Mouse (Mus musculus) olfactory bulb, adult 2 months (tissue): ENCODE measurements around the gene Timp2. TPM values are rescaled to one million over a fixed set of nuclear protein-coding genes. Genes with fewer than 3 reads are reported as not detected.
A peak's percentile ranks its signal among the peaks of the same experiment; 100 is the strongest.

ENCODE experiments used
- H3K27ac ChIP-seq: fragments of 200-500 bp; 2 replicates; pipeline ENCODE4 v1.5.1; 2012; ENCODE audit warnings: low read depth, low read length; ENCODE audit not compliant: insufficient read depth
- H3K4me1 ChIP-seq: fragments of 200-500 bp; 2 replicates; pipeline ENCODE4 v1.6.1; 2012; ENCODE audit warnings: low read length; ENCODE audit not compliant: control insufficient read depth, insufficient read depth
- H3K4me3 ChIP-seq: fragments of 200-500 bp; 2 replicates; pipeline ENCODE4 v1.5.1; 2012; ENCODE audit warnings: mild to moderate bottlenecking, low read depth, low read length, moderate library complexity; ENCODE audit not compliant: insufficient read depth
- CTCF ChIP-seq: fragments of 200-500 bp; IDR thresholded peaks from 2 replicates; pipeline ENCODE4 v1.5.1; 2012; ENCODE audit warnings: low read depth, mild to moderate bottlenecking, low read length, moderate library complexity; ENCODE audit not compliant: insufficient read depth
- POLR2A ChIP-seq: fragments of 200-500 bp; IDR thresholded peaks from 2 replicates; pipeline ENCODE4 v1.6.1; 2012; ENCODE audit warnings: mild to moderate bottlenecking, low read depth, low read length, moderate library complexity; ENCODE audit not compliant: insufficient read depth
- WGBS: fragments of 180-500 bp; shearing (Covaris S2); methylation state at CpG from one replicate; pipeline ENCODE4 v1.1.7; 2018; 5-methylcytosine and 5-hydroxymethylcytosine counted together
- polyA plus RNA-seq: library from polyadenylated mRNA; stranded (reverse); fragments of >200 nt; gene quantifications from 2 replicates; pipeline ENCODE4 v1.2.4, GENCODE M21; 2012; ENCODE audit warnings: low replicate concordance; ENCODE audit not compliant: missing spikeins, insufficient read depth, insufficient read length

The Timp2 gene
- polyA plus RNA-seq, 1 experiment, result 441 TPM

DNA sequence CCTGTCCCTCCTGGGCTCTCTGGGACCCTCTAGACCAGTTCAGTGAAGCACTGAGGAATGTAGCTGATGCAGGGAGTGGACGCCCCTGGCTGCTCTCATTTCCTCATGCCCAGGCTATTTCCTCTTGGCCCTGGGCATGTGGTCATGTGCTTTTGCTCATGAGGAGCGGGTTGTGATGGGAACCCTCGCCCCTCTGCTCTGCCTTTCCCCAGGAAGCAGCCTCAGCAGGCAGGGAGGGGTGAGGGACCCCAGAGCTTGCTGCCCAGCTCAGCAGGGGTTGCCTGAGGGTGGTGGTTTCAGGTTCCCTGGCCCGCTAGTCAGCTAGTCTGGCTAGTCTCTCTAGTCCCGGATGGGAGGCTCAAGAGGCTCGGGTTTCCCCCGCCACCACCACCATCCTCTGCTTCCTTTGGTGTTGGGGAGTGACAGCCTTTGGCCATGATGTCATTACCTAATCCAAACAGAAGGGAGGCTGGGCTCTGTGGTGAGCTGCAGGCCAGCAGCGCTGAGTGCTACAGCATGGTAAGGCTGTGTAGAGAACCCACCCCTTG, 7.5 kb upstream of the Timp2 start:
- TF ChIP-seq POLR2A, result no peak
- TF ChIP-seq CTCF, result no peak
- H3K4me3 ChIP-seq, result no peak overlapping the region
- 45% methylated on average over 8 of the region's 8 CpGs for WGBS
- peak overlapping the region; percentile 21; the same call in 1 of the 2 replicates for H3K27ac ChIP-seq
- peaks cover 37% of the 10 kb centered on the region for H3K4me1 ChIP-seq

DNA sequence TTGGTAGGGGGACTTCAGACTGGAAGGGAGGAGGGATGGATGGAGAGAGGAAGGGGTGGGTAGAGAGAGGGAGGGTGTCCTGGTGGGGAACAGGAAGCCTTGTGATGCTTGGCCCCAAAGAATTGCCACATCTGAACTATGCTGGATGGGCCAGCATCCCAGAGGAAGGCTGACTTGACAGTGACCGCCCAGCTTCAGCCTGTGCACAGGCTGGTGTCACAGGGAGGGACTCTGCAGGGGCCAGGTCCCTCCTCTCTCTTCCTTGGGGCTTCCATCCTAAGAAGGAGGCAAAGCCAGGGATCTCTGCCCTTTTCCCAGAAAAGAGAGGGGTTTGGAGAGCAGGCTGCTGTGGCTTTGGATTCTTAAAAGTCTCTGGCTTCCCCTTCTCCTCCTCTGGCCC, 7.0 kb upstream of the Timp2 start:
- Histone ChIP-seq H3K27ac (no peak overlapping the region), H3K4me3 (no peak overlapping the region), H3K4me1 (peaks cover 37% of the 10 kb centered on the region)
- 85% methylated on average over 1 of the region's 1 CpGs for WGBS
- TF ChIP-seq POLR2A (no peak), CTCF (no peak)

DNA sequence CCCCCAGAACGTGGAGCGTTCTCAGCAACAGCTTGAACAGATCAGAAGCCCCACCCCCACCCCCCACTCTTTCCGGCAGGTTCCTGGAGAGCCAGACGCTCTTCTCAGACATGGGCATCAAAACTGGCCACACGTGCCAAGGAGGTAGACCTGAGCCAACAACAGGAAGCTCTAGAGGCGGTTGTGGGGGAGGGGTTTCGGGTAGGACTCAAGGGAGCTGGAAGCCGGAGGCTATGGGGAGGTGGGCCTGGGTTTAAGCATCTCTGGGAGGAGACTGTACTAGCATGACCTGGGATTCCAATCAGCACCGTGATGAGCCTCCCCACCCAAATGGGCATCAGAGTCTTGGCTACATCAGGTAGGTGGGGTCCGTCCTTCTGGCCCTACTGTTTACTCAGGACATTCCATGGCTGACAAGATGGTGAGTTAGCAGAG, 5.4 kb upstream of the Timp2 start:
- H3K4me1 ChIP-seq, result peaks cover 31% of the 10 kb centered on the region
- 68% methylated on average over 10 of the region's 10 CpGs for WGBS
- no peak overlapping the region for H3K27ac ChIP-seq
- no peak overlapping the region for H3K4me3 ChIP-seq
- TF ChIP-seq CTCF (no peak), POLR2A (no peak)

DNA sequence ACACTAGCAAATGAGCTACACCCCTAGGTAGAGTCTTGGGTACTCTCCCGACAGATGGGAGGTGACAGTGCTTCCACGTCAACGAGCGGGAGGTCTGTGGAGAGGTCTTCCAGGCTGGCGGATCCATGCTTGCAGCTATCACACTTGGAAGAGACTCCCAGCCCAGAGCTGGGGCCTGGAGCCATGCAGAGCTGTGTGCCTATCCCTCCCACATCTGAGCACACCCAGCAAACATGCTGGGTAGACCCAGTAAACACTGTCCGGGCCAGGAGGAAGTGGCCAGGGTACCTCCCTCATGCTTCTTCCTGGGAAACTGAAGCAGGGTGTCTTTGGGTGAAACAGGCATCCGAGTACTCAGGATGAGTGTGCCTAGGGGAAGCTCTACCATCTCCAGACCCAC, 5.0 kb upstream of the Timp2 start:
- Histone ChIP-seq H3K4me3 (no peak overlapping the region), H3K27ac (no peak overlapping the region), H3K4me1 (peaks cover 31% of the 10 kb centered on the region)
- TF ChIP-seq POLR2A, result no peak
- TF ChIP-seq CTCF, result no peak
- 59% methylated on average over 7 of the region's 7 CpGs for WGBS

DNA sequence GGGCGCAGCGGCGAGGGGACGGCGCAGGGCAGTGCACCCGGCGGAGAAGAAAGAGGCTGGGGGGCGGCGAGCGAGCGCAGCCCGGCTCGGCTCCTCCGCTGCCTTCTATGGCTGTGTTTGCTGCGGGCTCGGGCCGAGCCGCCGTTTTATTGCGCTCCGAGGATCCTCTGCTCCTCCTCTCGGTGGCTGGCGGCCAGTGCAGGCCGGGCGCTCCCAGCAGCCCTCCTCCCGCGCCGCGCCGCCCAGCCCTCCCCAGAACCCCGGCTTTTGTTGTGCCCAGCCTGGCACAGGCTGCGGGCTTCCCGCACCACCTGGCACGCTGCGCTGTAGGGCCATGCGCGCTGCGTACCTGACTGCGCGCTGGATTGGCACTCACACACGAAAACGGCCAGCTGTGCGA, 335 bp downstream of the Timp2 start:
- H3K27ac ChIP-seq, result peak overlapping the region; percentile 58
- peak; percentile 80; the same call in 1 of the 2 replicates for TF ChIP-seq POLR2A
- TF ChIP-seq CTCF, result peak; percentile 35; the same call in 1 of the 2 replicates
- WGBS, result under 1% methylated on average over 43 of the region's 43 CpGs
- H3K4me1 ChIP-seq, result peaks cover 24% of the 10 kb centered on the region
- H3K4me3 ChIP-seq, result peak overlapping the region; percentile 75

DNA sequence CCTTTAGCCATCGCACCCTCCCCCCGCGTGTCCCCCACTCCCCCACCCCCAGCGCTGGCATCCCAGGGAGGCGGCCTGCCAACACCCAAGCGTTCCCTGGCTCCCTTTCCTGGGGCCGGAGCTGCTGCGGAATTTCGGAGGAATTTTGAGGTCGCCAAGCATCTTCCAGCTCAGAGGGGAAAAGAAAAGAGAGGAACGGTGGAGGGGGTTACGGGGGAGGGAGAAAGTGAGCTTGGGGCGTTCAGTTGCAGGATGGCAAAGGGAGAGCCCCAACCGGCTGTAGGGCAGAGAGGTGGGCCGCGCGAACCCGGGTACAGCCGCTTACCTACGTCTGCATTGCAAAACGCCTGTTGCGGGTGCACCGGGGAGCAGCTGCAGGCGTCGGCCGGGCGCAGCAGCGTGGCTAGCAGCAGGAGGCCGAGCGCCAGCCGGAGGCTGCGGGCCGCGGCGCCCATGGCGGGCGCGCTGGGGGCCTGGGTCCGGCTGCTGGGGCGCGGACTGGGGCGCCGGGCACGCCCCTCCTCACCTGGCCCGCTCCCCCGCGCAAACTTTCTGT, 826 bp downstream of the Timp2 start:
- peaks cover 26% of the 10 kb centered on the region for H3K4me1 ChIP-seq
- WGBS, result under 1% methylated on average over 47 of the region's 47 CpGs
- TF ChIP-seq POLR2A, result no peak
- TF ChIP-seq CTCF, result no peak
- H3K4me3 ChIP-seq, result peak overlapping the region; percentile 75
- peak overlapping the region; percentile 56 for H3K27ac ChIP-seq

DNA sequence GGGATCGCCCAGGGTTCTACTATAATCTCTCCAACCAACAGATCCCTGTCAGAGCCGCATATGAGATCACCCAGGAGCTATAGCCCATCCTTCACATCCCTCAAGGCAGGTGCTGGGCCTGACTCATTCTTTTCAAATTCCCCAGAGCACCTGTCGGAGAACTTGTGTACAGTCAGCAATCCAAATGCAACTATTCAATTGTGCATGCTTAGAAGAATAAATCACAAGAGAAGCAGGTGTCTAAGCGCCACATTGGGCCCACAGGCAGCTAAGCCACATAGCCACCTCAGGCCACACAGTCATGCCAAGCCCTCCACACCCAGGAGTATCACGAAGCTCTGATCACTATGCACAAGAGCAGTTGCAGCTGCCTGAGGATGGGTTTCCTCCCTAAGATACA, 6.0 kb downstream of the Timp2 start:
- 84% methylated on average over 5 of the region's 5 CpGs for WGBS
- Histone ChIP-seq H3K4me1 (peaks cover 40% of the 10 kb centered on the region), H3K27ac (no peak overlapping the region), H3K4me3 (no peak overlapping the region)
- TF ChIP-seq CTCF (no peak), POLR2A (no peak)

DNA sequence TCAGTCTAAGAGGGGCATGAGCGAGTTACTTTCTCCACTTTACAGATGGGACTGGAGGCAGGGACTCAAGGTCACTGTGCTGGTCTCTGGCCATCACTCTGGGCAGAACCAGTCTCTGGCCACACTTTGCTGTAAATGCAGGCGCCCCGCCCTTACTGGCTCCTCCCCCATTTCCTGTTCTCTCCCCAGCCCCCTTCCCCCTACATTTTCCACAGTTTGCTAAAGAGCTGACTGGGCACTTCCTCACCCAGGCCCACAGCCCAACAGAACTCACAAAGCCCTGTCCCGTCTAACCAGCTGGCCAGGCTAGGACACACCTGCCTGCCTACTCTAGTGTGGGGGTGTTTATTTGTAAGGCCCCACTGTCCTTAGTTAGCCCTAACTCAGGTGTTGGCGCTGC, 6.7 kb downstream of the Timp2 start:
- Histone ChIP-seq H3K27ac (no peak overlapping the region), H3K4me1 (peaks cover 41% of the 10 kb centered on the region), H3K4me3 (no peak overlapping the region)
- TF ChIP-seq POLR2A (no peak), CTCF (no peak)
- 85% methylated on average over 5 of the region's 5 CpGs for WGBS

DNA sequence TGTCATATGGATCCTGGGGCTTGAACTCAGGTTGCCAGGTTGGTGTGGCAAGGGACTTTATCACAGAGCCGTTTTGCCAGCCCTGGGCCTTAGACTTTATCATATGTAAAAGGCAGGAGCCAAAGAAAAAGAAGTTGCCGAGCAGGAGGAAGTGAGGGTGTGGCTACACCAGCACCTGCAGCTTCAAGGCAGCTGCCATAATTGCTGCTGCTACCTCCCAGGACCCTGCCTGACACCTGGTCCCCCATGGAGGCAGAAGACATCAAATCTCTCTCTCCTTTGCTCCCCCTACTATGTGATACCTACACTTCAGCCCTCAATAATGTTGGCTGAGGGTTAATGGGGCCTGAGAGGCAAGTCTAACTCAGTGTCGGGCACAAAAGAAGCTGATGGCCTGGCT, 7.1 kb downstream of the Timp2 start:
- TF ChIP-seq CTCF (no peak), POLR2A (no peak)
- no peak overlapping the region for H3K4me3 ChIP-seq
- H3K27ac ChIP-seq, result no peak overlapping the region
- H3K4me1 ChIP-seq, result peaks cover 40% of the 10 kb centered on the region
- WGBS, result 86% methylated on average over 3 of the region's 3 CpGs
